16 mouse cellular contexts compared by ENCODE assay signal in genomic region chr14:21314466-21314865, GRCm38 (mm10).
DNase-seq lines count a peak whose midpoint lies in the region; ATAC-seq and TF ChIP-seq lines count a peak whose summit lies in the region.
"Had no signal": no experiment of that assay in that cellular context is flagged by ENCODE, and none has a peak within 500 bp of the region (broad histone marks: within the 10 kb centered on the region; RNA-seq: fewer than 3 reads in every experiment).

No protein-coding gene starts in this region.

- no peak for TF ChIP-seq POLR2A in MEL (IDR thresholded peaks at IDR 0.05; ENCODE audit: control insufficient read depth in 1 of 2, insufficient read depth in 1 of 2, low read depth in 1 of 2, low read length in 2 of 2, poor library complexity in 1 of 2)

- TF ChIP-seq RAD21 in MEL (IDR thresholded peaks at IDR 0.05; ENCODE audit: low read depth, low read length), result no peak

- no peaks in the 10 kb centered on the region; the same call in 1 of the 2 replicates for H3K9me3 ChIP-seq in MEL (replicated peaks; ENCODE audit: insufficient read depth, low read length)
- no peaks in the 10 kb centered on the region for H3K9me3 ChIP-seq in embryonic facial prominence, embryonic 14.5 days (ENCODE audit: control insufficient read depth, low read length)
- H3K9me3 ChIP-seq in limb, embryonic 15.5 days, result no peaks in the 10 kb centered on the region
- H3K9me3 ChIP-seq: midbrain, embryonic 12.5 days had no signal

- peaks cover 0 to 2% of the 10 kb centered on the region in 2 experiments; a peak in 1 of 4 replicates for H3K4me1 ChIP-seq in MEL (ENCODE audit: control insufficient read depth in 1 of 2, insufficient read depth in 2 of 2, low read length in 2 of 2)
- H3K4me1 ChIP-seq in embryonic facial prominence, embryonic 14.5 days (ENCODE audit: control insufficient read depth, insufficient read depth, low read length), result peaks cover 17% of the 10 kb centered on the region
- H3K4me1 ChIP-seq in limb, embryonic 15.5 days, result peaks cover 5% of the 10 kb centered on the region; the same call in 1 of the 2 replicates

- DNase-seq in heart, adult 8-10 months (ENCODE audit: low spot score), result peak; percentile 45
- no peak for DNase-seq in heart, postnatal 36 days
- DNase-seq in MEL (ENCODE audit: low read depth, low spot score), result peak; percentile 16
- DNase-seq in embryonic facial prominence, embryonic 14.5 days (ENCODE audit: low spot score), result peak; percentile 71
- DNase-seq in cerebellum, adult 9-10 months, result no peak
- DNase-seq in cerebellum, postnatal 25 days, result no peak
- DNase-seq: cerebellum, adult 9-11 months; gastrocnemius, postnatal 36 days; heart, postnatal 14 days; left cerebral cortex, postnatal 4 days; thymus, postnatal 36 days had no signal

- intact Hi-C loops in heart, postnatal 36 days (cut with DNase I), result no loop called here

- WGBS in embryonic facial prominence, embryonic 14.5 days, result 34% methylated on average over 3 of the region's 3 CpGs
- 31% methylated on average over 3 of the region's 3 CpGs for WGBS in limb, embryonic 15.5 days

- TF ChIP-seq CTCF in MEL (IDR thresholded peaks at IDR 0.05 in 2 of 3, conservative IDR thresholded peaks at IDR 0.05 in 1 of 3; ENCODE audit: control insufficient read depth in 1 of 3, insufficient read depth in 1 of 3, low read depth in 2 of 3, low read length in 3 of 3, poor library complexity in 1 of 3, severe bottlenecking in 1 of 3), result no peak

- no peak overlapping the region for H3K4me3 ChIP-seq in MEL (ENCODE audit: control insufficient read depth in 1 of 2, insufficient read depth in 1 of 2, low read depth in 2 of 2, low read length in 2 of 2)
- no peak overlapping the region for H3K4me3 ChIP-seq in embryonic facial prominence, embryonic 14.5 days (ENCODE audit: low read depth, low read length)
- H3K4me3 ChIP-seq in limb, embryonic 15.5 days, result no peak overlapping the region
- H3K4me3 ChIP-seq: midbrain, embryonic 12.5 days had no signal

- TF ChIP-seq EP300 in MEL (IDR thresholded peaks at IDR 0.05; ENCODE audit: low read depth in 1 of 2, low read length in 2 of 2), result no peak

- H3K27me3 ChIP-seq in MEL (ENCODE audit: control insufficient read depth in 1 of 2, insufficient read depth in 2 of 2, low read length in 2 of 2), result no peaks in the 10 kb centered on the region
- no peaks in the 10 kb centered on the region for H3K27me3 ChIP-seq in embryonic facial prominence, embryonic 14.5 days (replicated peaks; ENCODE audit: control insufficient read depth, insufficient read depth, low read length)
- no peaks in the 10 kb centered on the region for H3K27me3 ChIP-seq in limb, embryonic 15.5 days
- H3K27me3 ChIP-seq: midbrain, embryonic 12.5 days had no signal

- no peak overlapping the region for H3K9ac ChIP-seq in MEL (ENCODE audit: control insufficient read depth, low read depth, low read length, poor library complexity, severe bottlenecking)
- H3K9ac ChIP-seq in embryonic facial prominence, embryonic 14.5 days (ENCODE audit: low read depth, low read length), result no peak overlapping the region
- H3K9ac ChIP-seq in limb, embryonic 15.5 days, result no peak overlapping the region
- H3K9ac ChIP-seq: midbrain, embryonic 12.5 days had no signal

- H3K4me2 ChIP-seq in embryonic facial prominence, embryonic 14.5 days (ENCODE audit: low read depth, low read length), result peak overlapping the region; percentile 32
- H3K4me2 ChIP-seq in limb, embryonic 15.5 days, result 0 out of 2 replicates have a peak overlapping the region, but pooled peaks have one; percentile 14
- H3K4me2 ChIP-seq: midbrain, embryonic 12.5 days had no signal

- no peak for ATAC-seq in embryonic facial prominence, embryonic 14.5 days (ENCODE audit: low read depth)
- no peak for ATAC-seq in limb, embryonic 15.5 days (ENCODE audit: insufficient number of reproducible peaks, low FRiP score, low TSS enrichment, low read depth)
- ATAC-seq: hindbrain, embryonic 16.5 days; intestine, postnatal 0 days had no signal

- H3K27ac ChIP-seq in MEL (ENCODE audit: control insufficient read depth, low read depth, low read length), result no peak overlapping the region
- peak overlapping the region; percentile 77 for H3K27ac ChIP-seq in embryonic facial prominence, embryonic 14.5 days (replicated peaks; ENCODE audit: low read depth, low read length)
- H3K27ac ChIP-seq in limb, embryonic 15.5 days, result peak overlapping the region; percentile 71
- H3K27ac ChIP-seq: kidney, postnatal 0 days; midbrain, embryonic 12.5 days had no signal

- peaks cover 2 to 6% of the 10 kb centered on the region in 2 experiments; a peak in 3 of 4 replicates for H3K36me3 ChIP-seq in MEL (ENCODE audit: control insufficient read depth in 1 of 2, insufficient read depth in 2 of 2, low read length in 2 of 2)
- no peaks in the 10 kb centered on the region for H3K36me3 ChIP-seq in embryonic facial prominence, embryonic 14.5 days (ENCODE audit: control insufficient read depth, insufficient read depth, low read length)
- no peaks in the 10 kb centered on the region for H3K36me3 ChIP-seq in limb, embryonic 15.5 days
- H3K36me3 ChIP-seq: midbrain, embryonic 12.5 days had no signal

- H3K79me2 ChIP-seq in MEL (ENCODE audit: control insufficient read depth, insufficient read depth, low read length, poor library complexity), result no peaks in the 10 kb centered on the region

TF ChIP-seq in MEL, 35 proteins besides CTCF, POLR2A, EP300 and RAD21:
- TF ChIP-seq SMC3 (IDR thresholded peaks at IDR 0.05; ENCODE audit: low read depth, low read length) (no peak), GABPA (IDR thresholded peaks at IDR 0.05; ENCODE audit: low read depth, low read length) (no peak), USF2 (IDR thresholded peaks at IDR 0.05; ENCODE audit: borderline replicate concordance in 1 of 2, insufficient read depth in 1 of 2, low read depth in 1 of 2, low read length in 2 of 2) (no peak), POLR2AphosphoS5 (IDR thresholded peaks at IDR 0.05; ENCODE audit: borderline replicate concordance, low read depth, low read length) (no peak), ZMIZ1 (IDR thresholded peaks at IDR 0.05; ENCODE audit: low read depth, low read length) (no peak), ETS1 (IDR thresholded peaks at IDR 0.05; ENCODE audit: low read depth, low read length) (no peak), JUND (IDR thresholded peaks at IDR 0.05; ENCODE audit: low read depth, low read length) (no peak), KAT2A (conservative IDR thresholded peaks at IDR 0.05; ENCODE audit: low read depth, low read length) (no peak), NELFE (IDR thresholded peaks at IDR 0.05; ENCODE audit: low read depth, low read length) (no peak), ZNF384 (IDR thresholded peaks at IDR 0.05; ENCODE audit: low read depth, low read length) (no peak), MEF2A (IDR thresholded peaks at IDR 0.05; ENCODE audit: extremely low read depth, insufficient replicate concordance, low read depth, low read length, poor library complexity, severe bottlenecking) (no peak), MAX (IDR thresholded peaks at IDR 0.05; ENCODE audit: low read length) (no peak)

Comparison
In these comparisons a context has a peak if more than half of its experiments do, and no peak if none do; other contexts are left out.
1. DNase-seq: peak in heart, adult 8-10 months (single experiment), MEL (single experiment) and embryonic facial prominence, embryonic 14.5 days (single experiment); none in heart, postnatal 36 days (0 of 2), cerebellum, adult 9-10 months (single experiment) and cerebellum, postnatal 25 days (0 of 2).